Mouse (Mus musculus): Measurements from ENCODE around the gene Gm11084. TPM values are rescaled to one million over a fixed set of nuclear protein-coding genes. Genes with fewer than 3 reads are reported as not detected.

Gm11084 gene
- polyA plus RNA-seq, 1 experiment: not detected

DNA sequence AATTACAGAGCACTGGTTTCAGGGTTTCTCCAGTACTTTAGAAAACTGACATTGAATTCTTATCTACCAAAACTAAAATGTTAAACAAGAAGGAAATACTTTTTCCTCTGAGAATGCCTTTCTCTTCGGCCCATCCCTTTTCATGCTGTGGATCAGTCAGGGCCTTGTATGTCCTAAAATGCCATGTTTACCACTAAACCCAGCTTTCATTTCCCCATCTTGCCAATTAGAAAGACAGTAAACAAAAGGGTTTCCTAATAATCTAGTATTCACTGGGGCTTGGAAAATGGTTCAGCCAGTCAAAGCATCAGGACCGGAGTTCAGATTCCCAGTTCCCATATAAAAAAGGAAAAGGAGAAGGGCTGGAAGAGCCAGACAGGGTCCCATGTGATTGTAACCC is 21.1 kb downstream of the Gm11084 start:
- Histone ChIP-seq H3K79me2 (ENCODE audit: control insufficient read depth, insufficient read depth) (peaks cover 100% of the 10 kb centered on the region), H3ac (ENCODE audit: control insufficient read depth, insufficient read length, low read depth) (no peak overlapping the region), H3K27me3 (ENCODE audit: control insufficient read depth, insufficient read depth, insufficient read length) (no peaks in the 10 kb centered on the region), H3K79me3 (ENCODE audit: low read depth) (peaks cover 94% of the 10 kb centered on the region), H3K4me3 (ENCODE audit: insufficient read depth, poor library complexity, severe bottlenecking) (no peak overlapping the region), H3K36me3 (ENCODE audit: control insufficient read depth, insufficient read depth) (peaks cover 73% of the 10 kb centered on the region)
- no peak for TF ChIP-seq CEBPB (IDR thresholded peaks at IDR 0.05; ENCODE audit: low read depth)
- TF ChIP-seq MAX (IDR thresholded peaks at IDR 0.05): no peak
- TF ChIP-seq MYOD1 (IDR thresholded peaks at IDR 0.05; ENCODE audit: control insufficient read depth, insufficient read length, low read depth): no peak
- no peak for TF ChIP-seq CTCF (IDR thresholded peaks at IDR 0.05; ENCODE audit: control insufficient read depth, insufficient read depth, insufficient read length)
- no peak for TF ChIP-seq USF1 (IDR thresholded peaks at IDR 0.05; ENCODE audit: low read depth)
- TF ChIP-seq MYOG (IDR thresholded peaks at IDR 0.05; ENCODE audit: control insufficient read depth, extremely low read depth, insufficient read length): no peak
- TF ChIP-seq FOSL1 (IDR thresholded peaks at IDR 0.05; ENCODE audit: insufficient read depth, low read length, poor library complexity, severe bottlenecking): no peak

DNA sequence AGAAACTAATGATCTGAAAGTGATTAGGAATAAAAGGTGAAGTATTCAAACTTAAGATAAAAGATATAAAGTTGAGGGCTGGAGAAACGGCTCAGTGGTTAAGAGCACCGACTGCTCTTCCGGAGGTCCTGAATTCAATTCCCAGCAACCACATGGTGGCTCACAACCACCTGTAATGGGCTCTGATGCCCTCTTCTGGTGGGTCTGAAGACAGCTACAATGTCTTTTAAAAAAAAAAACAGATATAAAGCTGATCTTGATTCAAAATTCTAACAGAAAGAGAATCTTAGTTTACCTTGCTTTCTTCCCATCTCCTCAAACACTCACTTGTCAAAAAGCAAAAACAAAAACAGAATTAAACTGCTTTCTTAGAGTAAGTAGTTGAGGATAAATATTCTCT is 30.1 kb downstream of the Gm11084 start:
- H3K79me2 ChIP-seq (ENCODE audit: control insufficient read depth, insufficient read depth): peaks cover 100% of the 10 kb centered on the region
- H3K27me3 ChIP-seq (ENCODE audit: control insufficient read depth, insufficient read depth, insufficient read length): no peaks in the 10 kb centered on the region
- no peak overlapping the region for H3ac ChIP-seq (ENCODE audit: control insufficient read depth, insufficient read length, low read depth)
- H3K4me3 ChIP-seq (ENCODE audit: insufficient read depth, poor library complexity, severe bottlenecking): no peak overlapping the region
- H3K36me3 ChIP-seq (ENCODE audit: control insufficient read depth, insufficient read depth): peaks cover 83% of the 10 kb centered on the region
- H3K79me3 ChIP-seq (ENCODE audit: low read depth): peaks cover 97% of the 10 kb centered on the region
- TF ChIP-seq CEBPB (IDR thresholded peaks at IDR 0.05; ENCODE audit: low read depth) (no peak), MAX (IDR thresholded peaks at IDR 0.05) (no peak), MYOD1 (IDR thresholded peaks at IDR 0.05; ENCODE audit: control insufficient read depth, insufficient read length, low read depth) (no peak), FOSL1 (IDR thresholded peaks at IDR 0.05; ENCODE audit: insufficient read depth, low read length, poor library complexity, severe bottlenecking) (no peak), USF1 (IDR thresholded peaks at IDR 0.05; ENCODE audit: low read depth) (no peak), CTCF (IDR thresholded peaks at IDR 0.05; ENCODE audit: control insufficient read depth, insufficient read depth, insufficient read length) (no peak), MYOG (IDR thresholded peaks at IDR 0.05; ENCODE audit: control insufficient read depth, extremely low read depth, insufficient read length) (no peak)

DNA sequence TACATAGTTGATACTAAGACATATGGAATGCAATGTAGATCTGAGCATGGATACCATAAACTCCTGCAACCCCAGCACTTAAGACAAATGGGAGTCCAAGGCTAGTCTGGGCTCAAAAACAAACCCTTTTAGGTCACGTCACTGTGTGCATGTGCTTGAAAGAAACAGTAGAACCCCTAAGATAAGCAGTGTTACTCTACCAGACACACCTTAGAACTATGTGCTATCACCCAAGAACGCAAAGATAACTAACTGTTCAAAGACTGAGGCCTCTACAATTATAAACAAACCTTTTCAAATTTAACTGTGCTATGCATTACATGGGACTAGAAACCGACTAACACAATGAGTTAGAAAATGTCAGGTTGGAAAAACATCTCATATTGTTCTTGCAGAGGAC is 33.5 kb downstream of the Gm11084 start:
- no peak for TF ChIP-seq CTCF (IDR thresholded peaks at IDR 0.05; ENCODE audit: control insufficient read depth, insufficient read depth, insufficient read length)
- no peak for TF ChIP-seq MYOD1 (IDR thresholded peaks at IDR 0.05; ENCODE audit: control insufficient read depth, insufficient read length, low read depth)
- no peak for TF ChIP-seq USF1 (IDR thresholded peaks at IDR 0.05; ENCODE audit: low read depth)
- TF ChIP-seq MYOG (IDR thresholded peaks at IDR 0.05; ENCODE audit: control insufficient read depth, extremely low read depth, insufficient read length): no peak
- TF ChIP-seq MAX (IDR thresholded peaks at IDR 0.05): no peak
- no peak for TF ChIP-seq FOSL1 (IDR thresholded peaks at IDR 0.05; ENCODE audit: insufficient read depth, low read length, poor library complexity, severe bottlenecking)
- TF ChIP-seq CEBPB (IDR thresholded peaks at IDR 0.05; ENCODE audit: low read depth): no peak
- H3K27me3 ChIP-seq (ENCODE audit: control insufficient read depth, insufficient read depth, insufficient read length): no peaks in the 10 kb centered on the region
- peaks cover 68% of the 10 kb centered on the region for H3K36me3 ChIP-seq (ENCODE audit: control insufficient read depth, insufficient read depth)
- peaks cover 94% of the 10 kb centered on the region for H3K79me3 ChIP-seq (ENCODE audit: low read depth)
- peaks cover 100% of the 10 kb centered on the region for H3K79me2 ChIP-seq (ENCODE audit: control insufficient read depth, insufficient read depth)
- no peak overlapping the region for H3K4me3 ChIP-seq (ENCODE audit: insufficient read depth, poor library complexity, severe bottlenecking)
- no peak overlapping the region for H3ac ChIP-seq (ENCODE audit: control insufficient read depth, insufficient read length, low read depth)

DNA sequence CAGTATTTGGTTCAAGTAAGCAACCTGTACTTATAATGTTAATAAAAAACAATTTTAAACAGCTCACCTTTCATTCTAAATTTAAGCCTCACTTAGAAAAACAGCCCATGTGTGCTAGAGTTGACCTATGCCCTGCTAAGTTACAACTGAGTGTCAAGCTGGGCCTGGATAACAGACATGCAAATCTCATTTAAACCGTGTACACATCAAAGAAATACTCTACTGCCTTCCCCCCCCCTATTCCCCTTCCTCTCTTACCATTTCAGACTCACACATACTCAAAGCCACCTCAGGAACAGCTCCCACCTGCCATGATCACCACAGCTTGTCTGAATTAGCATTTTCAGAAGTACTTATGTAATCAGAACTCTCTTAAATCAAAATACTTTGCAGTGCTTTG is 50.6 kb downstream of the Gm11084 start:
- no peak for TF ChIP-seq FOSL1 (IDR thresholded peaks at IDR 0.05; ENCODE audit: insufficient read depth, low read length, poor library complexity, severe bottlenecking)
- no peak for TF ChIP-seq MYOD1 (IDR thresholded peaks at IDR 0.05; ENCODE audit: control insufficient read depth, insufficient read length, low read depth)
- TF ChIP-seq USF1 (IDR thresholded peaks at IDR 0.05; ENCODE audit: low read depth): no peak
- TF ChIP-seq CEBPB (IDR thresholded peaks at IDR 0.05; ENCODE audit: low read depth): no peak
- no peak for TF ChIP-seq MYOG (IDR thresholded peaks at IDR 0.05; ENCODE audit: control insufficient read depth, extremely low read depth, insufficient read length)
- TF ChIP-seq MAX (IDR thresholded peaks at IDR 0.05): no peak
- TF ChIP-seq CTCF (IDR thresholded peaks at IDR 0.05; ENCODE audit: control insufficient read depth, insufficient read depth, insufficient read length): no peak
- H3K79me2 ChIP-seq (ENCODE audit: control insufficient read depth, insufficient read depth): no peaks in the 10 kb centered on the region
- peaks cover 55% of the 10 kb centered on the region for H3K36me3 ChIP-seq (ENCODE audit: control insufficient read depth, insufficient read depth)
- H3K4me3 ChIP-seq (ENCODE audit: insufficient read depth, poor library complexity, severe bottlenecking): no peak overlapping the region
- H3K79me3 ChIP-seq (ENCODE audit: low read depth): no peaks in the 10 kb centered on the region
- H3K27me3 ChIP-seq (ENCODE audit: control insufficient read depth, insufficient read depth, insufficient read length): no peaks in the 10 kb centered on the region
- no peak overlapping the region for H3ac ChIP-seq (ENCODE audit: control insufficient read depth, insufficient read length, low read depth)

DNA sequence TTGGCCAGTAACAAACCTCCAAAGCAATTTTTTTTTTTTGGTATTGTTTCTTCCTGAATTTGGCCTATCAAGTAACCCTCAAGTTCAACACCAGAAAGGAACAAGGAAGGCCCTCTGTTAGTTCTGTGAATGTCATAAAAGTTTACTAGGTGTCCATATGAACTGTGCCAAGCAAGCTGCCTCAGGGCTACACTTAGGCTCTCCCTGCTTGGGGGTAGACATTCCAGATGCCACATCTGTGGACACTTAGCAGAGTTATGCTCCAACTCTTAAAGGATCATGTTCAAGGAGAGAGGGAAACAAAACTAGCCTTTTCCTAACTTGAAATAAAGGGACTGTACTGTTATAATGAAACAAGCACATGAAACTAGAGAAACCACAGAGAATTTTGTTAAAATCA is 54.3 kb downstream of the Gm11084 start:
- Histone ChIP-seq H3K4me3 (ENCODE audit: insufficient read depth, poor library complexity, severe bottlenecking) (no peak overlapping the region), H3K36me3 (ENCODE audit: control insufficient read depth, insufficient read depth) (peaks cover 19% of the 10 kb centered on the region), H3ac (ENCODE audit: control insufficient read depth, insufficient read length, low read depth) (no peak overlapping the region), H3K79me2 (ENCODE audit: control insufficient read depth, insufficient read depth) (no peaks in the 10 kb centered on the region), H3K79me3 (ENCODE audit: low read depth) (no peaks in the 10 kb centered on the region), H3K27me3 (ENCODE audit: control insufficient read depth, insufficient read depth, insufficient read length) (no peaks in the 10 kb centered on the region)
- TF ChIP-seq USF1 (IDR thresholded peaks at IDR 0.05; ENCODE audit: low read depth) (no peak), MAX (IDR thresholded peaks at IDR 0.05) (no peak), CTCF (IDR thresholded peaks at IDR 0.05; ENCODE audit: control insufficient read depth, insufficient read depth, insufficient read length) (no peak), MYOD1 (IDR thresholded peaks at IDR 0.05; ENCODE audit: control insufficient read depth, insufficient read length, low read depth) (no peak), MYOG (IDR thresholded peaks at IDR 0.05; ENCODE audit: control insufficient read depth, extremely low read depth, insufficient read length) (no peak), CEBPB (IDR thresholded peaks at IDR 0.05; ENCODE audit: low read depth) (no peak), FOSL1 (IDR thresholded peaks at IDR 0.05; ENCODE audit: insufficient read depth, low read length, poor library complexity, severe bottlenecking) (no peak)

DNA sequence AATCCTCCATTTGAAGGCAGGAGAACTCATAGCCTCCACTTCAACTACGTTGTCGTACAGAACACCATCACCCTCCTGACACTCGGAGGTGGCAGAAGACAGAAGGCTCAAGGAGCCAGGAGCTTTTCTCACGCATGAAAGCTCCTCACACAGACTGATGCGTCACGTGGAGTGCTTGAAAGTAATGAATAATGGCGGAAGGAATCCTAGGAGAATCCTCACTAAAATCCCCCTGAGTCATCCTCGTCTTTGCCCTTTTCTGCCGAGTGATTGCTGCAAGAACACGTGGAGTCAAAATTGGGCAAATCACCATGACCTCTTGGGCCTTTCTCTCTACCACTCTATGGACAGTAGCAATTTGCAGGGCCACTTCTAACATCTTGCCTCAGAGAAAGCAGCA is 61.5 kb downstream of the Gm11084 start:
- no peak overlapping the region for H3K4me3 ChIP-seq (ENCODE audit: insufficient read depth, poor library complexity, severe bottlenecking)
- no peaks in the 10 kb centered on the region for H3K79me2 ChIP-seq (ENCODE audit: control insufficient read depth, insufficient read depth)
- no peaks in the 10 kb centered on the region for H3K36me3 ChIP-seq (ENCODE audit: control insufficient read depth, insufficient read depth)
- no peak overlapping the region for H3ac ChIP-seq (ENCODE audit: control insufficient read depth, insufficient read length, low read depth)
- H3K79me3 ChIP-seq (ENCODE audit: low read depth): no peaks in the 10 kb centered on the region
- H3K27me3 ChIP-seq (ENCODE audit: control insufficient read depth, insufficient read depth, insufficient read length): no peaks in the 10 kb centered on the region
- TF ChIP-seq MAX (IDR thresholded peaks at IDR 0.05): no peak
- no peak for TF ChIP-seq CTCF (IDR thresholded peaks at IDR 0.05; ENCODE audit: control insufficient read depth, insufficient read depth, insufficient read length)

Small RNAs within 50 kb of the gene (microRNA-seq; reads per million reads assigned to microRNA genes)
- gene Gm25960 (ENCODE audit: borderline microRNAs expressed): not detected

Other genes with a start within 250 kb of the Gm11084 start
- gene Sp3, start 6.3 kb downstream of the Gm11084 start, polyA plus RNA-seq (2012; fragmentation: generic; extraction: Trizol): 8.8 TPM
- gene Ola1, start 232.2 kb upstream of the Gm11084 start, polyA plus RNA-seq (2012; fragmentation: generic; extraction: Trizol): 40.4 TPM

Data from C2C12 (cell line).